Mouse (Mus musculus) CD4-positive, CD25-positive, alpha-beta regulatory T cell, adult 4 months (primary cell): ENCODE results near the gene Pygb. TPM values are rescaled to one million over a fixed set of nuclear protein-coding genes. Genes with fewer than 3 reads are reported as not detected.
A peak's percentile ranks its signal among the peaks of the same experiment; 100 is the strongest.

Experiments
- ATAC-seq: one replicate; pipeline ENCODE4 v1.8.0; 2017
- polyA plus RNA-seq, 2 experiments: library from polyadenylated mRNA; unstranded; fragments of 100-300 nt; shearing (Covaris generic); gene quantifications; one replicate each; pipeline ENCODE4 v1.2.1; 2017

The Pygb gene
- polyA plus RNA-seq, 2 experiments from 2014 or later, result 34.4 to 85.4 TPM

- ATAC-seq, result no peak
These were observed 55.5 kb downstream of the Pygb start for GRCm38 (mm10) chr2:150842049-150842461.

GRCm38 (mm10) chr2:150844798-150845197 lies 58.3 kb downstream of the Pygb start:
- no peak for ATAC-seq

- ATAC-seq, result no peak
These were observed 61.0 kb downstream of the Pygb start for GRCm38 (mm10) chr2:150847436-150847995.

GRCm38 (mm10) chr2:150851251-150851650 lies 64.7 kb downstream of the Pygb start:
- ATAC-seq, result no peak

- ATAC-seq, result no peak
These were observed 68.7 kb downstream of the Pygb start for GRCm38 (mm10) chr2:150855186-150855585.

- ATAC-seq, result no peak
These were observed 72.4 kb downstream of the Pygb start for GRCm38 (mm10) chr2:150858724-150859487.

GRCm38 (mm10) chr2:150859709-150860470 lies 73.4 kb downstream of the Pygb start:
- ATAC-seq, result no peak

- ATAC-seq, result no peak
These were observed 74.6 kb downstream of the Pygb start for GRCm38 (mm10) chr2:150861128-150861527.

- no peak for ATAC-seq
These were observed 80.5 kb downstream of the Pygb start for GRCm38 (mm10) chr2:150867021-150867420.

- peak; percentile 98 for ATAC-seq
These were observed 82.9 kb downstream of the Pygb start for GRCm38 (mm10) chr2:150869446-150869845.

- ATAC-seq, result no peak
These were observed 88.0 kb downstream of the Pygb start for GRCm38 (mm10) chr2:150874508-150874907.

- no peak for ATAC-seq
These were observed 88.7 kb downstream of the Pygb start for GRCm38 (mm10) chr2:150875226-150875625.

GRCm38 (mm10) chr2:150877561-150877960 lies 91.0 kb downstream of the Pygb start:
- no peak for ATAC-seq

Other genes with a start within 250 kb of the Pygb start
- gene Cst7, start 216.3 kb upstream of the Pygb start, polyA plus RNA-seq, result 100 to 1,000 TPM; 234 to 255 TPM
- gene Apmap, start 178.2 kb upstream of the Pygb start, polyA plus RNA-seq, result 10 to 100 TPM; 13.0 to 16.6 TPM
- 10 to 100 TPM; 13.8 to 21.7 TPM for gene Acss1, start 118.2 kb upstream of the Pygb start, polyA plus RNA-seq
- not detected for gene Vsx1, start 97.4 kb upstream of the Pygb start, polyA plus RNA-seq
- gene Entpd6, start 37.7 kb upstream of the Pygb start, polyA plus RNA-seq, result 10 to 100 TPM; 30.1 to 49.1 TPM
- 10 to 100 TPM; 11.2 to 14.5 TPM for gene Abhd12, start 118.0 kb downstream of the Pygb start, polyA plus RNA-seq
- 1 to 10 TPM; 5.5 to 6.9 TPM for gene Gins1, start 118.7 kb downstream of the Pygb start, polyA plus RNA-seq